Mouse (Mus musculus) heart, adult 9 months (tissue): Measurements from ENCODE around the gene Maz.

ENCODE experiments used
- DNase-seq, 2 experiments: peaks; one replicate each; pipeline ENCODE4 v3.0.0; 2022; ENCODE audit warnings: low spot score in 2 of 2

The Maz gene

GRCm38 (mm10) chr7:127021563-127022527, 5.0 kb downstream of the Maz start:
- no peak for DNase-seq

GRCm38 (mm10) chr7:127020901-127021562, 5.8 kb downstream of the Maz start, which contains the start of the genes Gm42742 and Prrt2:
TSS of gene Gm42742 (minus strand) at chr7:127021097.
TSS of gene Prrt2 (minus strand) at chr7:127021211.
- DNase-seq: peak in 1 of 2 experiments; percentile 44

GRCm38 (mm10) chr7:127020491-127020890, 6.3 kb downstream of the Maz start:
- DNase-seq: peak in 1 of 2 experiments; percentile 12

DNA sequence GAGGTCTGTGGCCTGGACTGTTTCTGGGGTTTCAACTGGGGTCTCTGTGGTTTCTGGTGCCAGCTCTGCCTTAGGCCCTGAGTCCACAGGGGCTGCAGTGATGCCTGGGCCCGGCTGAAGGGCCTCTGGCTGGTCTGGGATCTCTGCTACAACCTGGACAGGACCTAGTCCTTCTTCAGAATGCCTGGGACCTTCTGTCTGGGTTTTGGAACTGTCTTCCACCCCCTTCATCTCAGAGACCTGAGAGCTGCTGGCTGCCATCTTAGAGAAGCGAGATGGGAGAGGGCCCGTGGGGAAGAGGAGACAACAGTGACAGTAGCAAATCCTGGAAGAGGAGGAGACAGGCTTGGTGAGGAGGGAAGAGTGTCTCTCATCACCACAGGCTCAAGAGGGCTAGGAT, 6.8 kb downstream of the Maz start:
- no peak for DNase-seq

DNA sequence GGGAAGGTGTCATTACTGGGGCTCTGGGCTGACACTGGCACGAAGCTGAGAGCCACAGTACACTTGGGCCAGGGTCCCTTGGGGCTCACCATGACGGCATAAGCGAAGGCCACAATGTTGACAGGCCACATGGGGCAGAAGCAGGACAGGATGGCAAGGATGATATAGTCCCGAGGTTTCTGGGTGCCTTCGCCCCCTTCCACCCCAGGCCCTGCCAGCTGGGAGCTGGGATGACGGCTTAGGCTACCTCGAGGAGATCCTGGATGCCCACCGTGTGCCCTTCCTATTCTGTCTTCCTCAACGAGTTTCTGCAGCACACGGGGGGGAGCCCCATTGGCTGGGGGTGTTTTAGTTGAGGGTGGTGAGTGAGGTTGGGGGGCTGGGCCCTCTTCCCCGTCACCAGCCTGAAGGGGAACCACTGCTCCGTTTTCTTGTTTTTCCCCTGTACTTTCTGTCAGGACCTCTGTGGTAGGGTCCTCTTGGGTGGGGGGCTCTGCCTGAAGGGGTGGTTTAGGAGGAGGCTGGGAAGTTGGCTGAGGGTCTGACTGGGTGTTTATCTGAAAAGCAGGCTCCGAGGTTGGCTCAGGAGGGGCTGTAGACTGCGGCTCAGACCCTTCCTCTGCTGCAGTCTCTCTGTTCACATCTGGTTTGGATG, 7.4 kb downstream of the Maz start:
- no peak for DNase-seq

DNA sequence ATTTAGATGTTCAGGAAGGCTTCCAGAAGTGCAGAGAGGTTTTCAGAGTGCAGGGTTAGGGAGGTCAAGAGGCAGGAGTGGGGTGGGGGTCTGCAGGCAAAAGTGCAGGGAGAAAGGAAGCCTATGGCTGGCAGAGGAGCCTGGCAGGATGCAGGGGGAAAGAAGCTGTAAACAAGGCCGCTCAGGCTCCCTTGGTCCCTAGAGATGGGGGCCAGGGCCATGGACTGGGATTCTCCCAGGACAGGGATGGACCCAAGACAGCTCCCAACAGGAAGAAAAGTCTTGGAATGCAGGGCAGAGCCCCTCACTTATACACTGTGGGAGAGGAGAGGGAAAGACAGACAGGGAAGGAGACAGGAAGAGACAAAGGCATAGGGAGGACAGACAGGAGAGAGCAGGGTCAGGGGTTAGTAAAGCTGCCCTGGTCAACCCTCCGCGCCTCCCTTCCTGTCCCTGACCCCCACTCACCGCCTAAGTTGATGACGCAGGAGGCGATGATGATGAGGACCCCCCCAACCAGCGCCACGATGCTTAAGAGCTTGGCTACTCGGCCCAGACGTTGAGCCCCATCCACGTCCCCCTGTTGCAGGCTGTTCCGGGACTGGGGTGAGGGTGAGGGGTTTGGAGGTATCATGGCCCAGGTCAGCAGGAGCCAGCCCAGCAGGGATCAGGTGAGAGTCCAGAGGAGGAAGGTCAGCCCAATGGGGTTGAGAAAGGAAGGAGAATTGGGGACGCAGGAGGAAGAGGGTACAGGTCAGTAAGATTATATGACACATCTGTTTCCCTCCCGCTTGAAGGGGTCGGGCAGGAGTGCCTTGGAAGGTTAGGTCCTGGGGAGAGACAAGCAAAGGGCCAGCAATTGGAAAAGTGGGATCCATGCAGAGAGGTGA, 8.2 kb downstream of the Maz start:
- no peak for DNase-seq

DNA sequence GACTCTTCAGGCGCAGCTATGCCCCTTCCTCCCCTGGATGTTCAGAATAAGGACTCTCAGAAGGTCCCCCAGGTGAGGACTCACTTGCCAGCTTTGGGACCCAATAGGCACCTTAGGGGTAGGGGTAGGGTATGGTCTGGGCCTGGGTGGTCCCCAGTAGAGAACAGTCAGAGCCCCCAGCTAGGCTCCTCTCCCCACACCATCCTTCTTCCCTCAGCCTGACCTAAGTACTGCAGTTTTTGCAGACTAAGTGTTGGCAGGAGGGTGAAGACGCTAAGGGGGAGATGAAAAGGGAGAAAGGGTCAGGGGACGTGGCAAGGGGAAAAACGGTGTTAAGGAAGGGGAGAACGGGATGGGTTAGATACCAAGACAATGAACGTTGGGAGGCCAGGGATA, 8.9 kb downstream of the Maz start:
- DNase-seq: peak in 1 of 2 experiments; percentile 6

DNA sequence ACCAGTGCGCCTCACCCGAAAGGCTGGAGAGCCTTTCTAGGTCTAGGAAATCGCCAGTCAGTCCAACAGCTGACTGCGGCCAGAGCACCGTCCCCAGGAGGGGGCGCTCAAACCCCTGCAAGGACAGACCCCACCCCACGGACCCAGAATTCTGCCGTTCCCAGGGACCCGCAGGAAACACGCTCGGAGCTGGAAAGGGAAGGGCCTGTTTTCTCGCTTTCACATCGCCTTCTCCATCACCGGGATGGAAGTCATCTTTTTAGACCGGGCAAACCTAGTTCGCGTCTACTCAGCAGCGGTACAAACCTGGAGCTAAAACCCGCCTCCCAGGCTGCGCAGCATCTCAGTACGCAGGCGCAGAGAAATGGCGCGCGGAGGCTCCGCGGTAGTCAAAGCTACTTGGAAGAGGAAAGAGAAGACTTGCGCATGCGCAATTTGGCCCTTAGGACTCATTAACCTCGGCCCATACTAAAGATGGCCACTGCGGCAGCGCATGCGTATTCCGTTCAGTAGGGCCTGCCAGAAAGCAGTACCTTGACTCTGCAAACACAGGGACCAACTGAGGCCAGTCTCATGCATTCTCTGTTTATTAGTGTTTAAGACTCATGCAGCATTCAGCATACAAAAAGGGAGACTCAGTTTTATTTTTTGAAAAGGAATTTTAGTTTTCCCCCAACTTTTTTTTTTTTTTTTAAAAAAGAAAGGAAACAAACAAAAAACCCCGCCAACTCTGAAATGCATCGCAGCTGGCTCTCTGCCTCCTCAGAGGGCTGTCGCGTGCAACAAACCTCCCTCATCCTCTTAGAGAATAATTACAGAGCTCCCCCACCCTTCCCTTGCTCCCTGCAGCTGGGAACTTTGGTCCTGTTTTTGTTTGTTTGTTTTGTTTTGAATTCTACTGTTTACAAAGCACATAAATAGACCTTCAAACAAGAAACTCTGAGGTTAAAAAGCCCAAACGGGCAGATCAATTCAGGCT, 9.6 kb downstream of the Maz start, which contains the start of gene Pagr1a:
Gene Pagr1a, minus strand, starts transcription at position 382 of the 979 bp plus-strand sequence.
- peak; percentile 96 to 97 for DNase-seq

DNA sequence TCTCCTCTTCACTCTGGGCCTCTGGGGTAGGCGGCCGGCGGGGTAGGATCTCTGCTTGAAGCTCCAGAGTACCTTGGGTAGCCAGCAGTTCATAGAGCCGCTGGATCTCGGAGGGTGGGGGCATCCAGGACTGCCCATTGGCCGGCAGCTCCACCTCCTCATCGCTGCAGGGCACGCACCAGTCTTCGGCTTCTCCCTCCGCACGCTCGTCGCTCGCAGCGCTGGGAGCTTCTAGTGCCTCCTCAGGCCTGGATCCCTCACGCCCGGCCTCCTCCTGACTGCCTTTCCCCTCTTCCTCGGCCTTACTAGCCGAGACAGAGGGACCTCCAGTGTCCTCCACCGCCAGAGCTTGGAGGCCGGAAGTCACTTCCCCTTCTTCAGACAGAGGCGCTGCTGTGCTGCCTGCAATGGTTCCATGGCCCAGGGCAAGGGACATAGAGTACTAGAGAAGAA, 10.3 kb downstream of the Maz start:
- no peak for DNase-seq

DNA sequence TGATC, 10.6 kb downstream of the Maz start, which contains the start of gene Pagr1b:
Gene Pagr1b, minus strand, starts transcription at position 4 of the 5 bp plus-strand sequence.
- no peak for DNase-seq

DNA sequence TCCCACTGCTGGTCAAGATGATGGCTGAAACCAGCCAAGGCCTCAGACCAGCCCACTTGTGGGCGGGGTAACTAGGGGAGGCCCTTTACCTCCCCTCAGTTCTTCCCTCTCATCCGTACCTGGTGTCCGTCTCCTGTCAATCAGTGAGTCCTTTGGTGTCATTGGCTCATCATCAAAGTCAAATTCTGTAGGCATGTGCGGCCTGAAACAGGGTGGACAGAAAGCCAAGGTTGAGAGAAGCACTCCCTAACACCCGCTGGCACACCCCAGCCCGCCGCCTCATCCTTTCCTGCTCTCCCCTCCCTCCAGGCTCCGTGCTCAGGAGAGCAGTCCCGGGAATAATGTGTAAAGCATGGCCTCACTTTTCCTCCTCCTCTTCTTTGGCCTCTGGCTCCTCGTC, 10.8 kb downstream of the Maz start:
- DNase-seq: peak; percentile 45 to 61

DNA sequence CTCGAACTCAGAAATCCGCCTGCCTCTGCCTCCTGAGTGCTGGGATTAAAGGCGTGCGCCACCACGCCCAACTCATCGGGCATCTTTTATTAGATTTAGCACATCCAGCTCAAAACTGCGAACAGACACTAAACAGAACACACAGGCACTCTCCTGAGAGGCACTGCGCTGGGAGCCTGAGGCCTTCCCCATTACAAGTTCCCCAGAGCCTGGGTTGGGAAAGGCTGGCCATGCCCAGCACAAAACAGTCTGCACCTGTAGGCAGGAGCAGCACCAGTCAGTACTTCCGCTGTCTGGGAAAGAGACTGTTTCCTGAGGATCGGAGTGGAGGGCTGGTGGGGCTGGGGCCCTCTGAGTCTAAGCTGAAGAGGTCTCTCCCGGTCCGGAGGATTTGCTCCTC, 11.8 kb downstream of the Maz start:
- no peak for DNase-seq

- DNase-seq: peak; percentile 85 to 87
These were observed 12.5 kb downstream of the Maz start, which contains the start of gene Mvp for GRCm38 (mm10) chr7:127014320-127014719. TSS of gene Mvp (minus strand) at chr7:127014621.

DNA sequence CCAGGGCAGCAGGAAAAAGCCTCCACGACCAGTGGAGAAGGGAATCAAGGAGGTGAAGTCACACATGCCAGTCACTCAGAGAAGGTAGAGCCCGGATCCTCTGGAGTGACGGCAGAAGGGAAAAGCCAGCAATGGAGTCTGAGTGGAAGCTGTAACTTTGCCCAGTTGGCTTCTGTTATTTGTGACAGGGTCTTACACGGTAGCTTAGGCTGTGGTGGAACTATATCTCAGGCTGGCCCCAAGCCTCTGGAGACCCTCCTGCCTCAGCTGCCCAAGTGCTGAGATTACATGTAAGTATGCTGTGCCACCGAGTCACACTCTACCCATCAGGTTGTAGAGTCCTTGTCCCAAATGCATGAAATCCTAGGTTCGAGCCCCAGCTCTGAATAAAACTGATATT, 13.5 kb downstream of the Maz start:
- DNase-seq: no peak

DNA sequence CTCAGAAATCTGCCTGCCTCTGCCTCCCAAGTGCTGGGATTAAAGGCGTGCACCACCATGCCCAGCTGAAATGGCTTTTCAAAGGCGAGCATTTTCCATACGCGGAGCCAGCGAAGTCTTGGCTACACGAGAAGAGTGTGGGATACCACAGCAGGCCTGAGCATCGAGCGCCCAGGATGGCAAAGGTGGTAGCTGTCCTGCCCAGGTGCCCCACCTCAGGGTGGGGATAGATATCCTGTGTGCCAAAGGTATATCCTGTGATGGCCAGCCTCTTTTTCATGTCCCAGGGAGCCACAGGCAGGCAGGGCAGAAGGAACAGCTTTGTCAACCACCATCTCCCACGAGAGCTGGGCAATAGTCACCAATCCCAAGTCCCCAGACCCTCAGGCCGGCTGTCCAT, 14.0 kb downstream of the Maz start:
- no peak for DNase-seq

DNA sequence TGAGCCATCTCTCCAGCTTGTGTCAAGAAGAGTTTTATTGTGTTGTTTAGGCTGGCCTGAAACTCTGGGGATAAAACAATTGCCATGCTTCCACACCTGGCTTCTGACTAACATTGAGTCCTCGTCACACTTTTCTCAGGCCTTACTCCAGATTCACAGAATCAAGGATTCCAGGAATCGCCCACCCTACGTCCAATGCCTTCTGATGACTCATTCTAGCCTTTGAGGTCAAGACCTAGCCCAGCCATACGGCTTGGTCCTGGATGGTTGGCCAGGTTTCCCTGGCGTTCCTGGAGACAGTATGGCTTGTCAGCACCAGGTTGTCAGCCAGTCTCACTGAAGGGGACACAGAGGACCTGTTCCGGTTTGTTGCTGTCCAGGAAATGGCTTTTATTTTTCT, 14.5 kb downstream of the Maz start:
- no peak for DNase-seq

GRCm38 (mm10) chr7:127011717-127012116, 15.1 kb downstream of the Maz start:
- DNase-seq: no peak

DNA sequence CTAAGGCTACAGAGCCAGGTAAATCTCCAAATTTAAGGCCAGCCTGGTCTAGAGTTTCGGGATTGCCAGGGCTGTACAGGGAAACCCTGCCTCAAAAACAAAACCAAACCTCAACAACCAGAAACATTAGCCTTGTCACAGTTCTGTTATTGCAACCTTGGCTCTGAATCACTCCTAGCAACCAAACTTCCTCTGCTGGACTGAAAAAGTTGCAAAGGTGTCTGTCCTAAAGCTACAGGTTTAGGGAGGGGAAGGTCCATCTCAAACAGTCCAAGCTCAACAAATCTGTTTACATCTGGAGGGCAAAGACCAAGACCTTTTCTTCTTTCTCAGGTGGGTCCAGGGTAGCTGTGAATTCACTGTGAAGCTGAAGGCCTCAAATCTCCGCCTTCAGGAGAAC, 15.8 kb downstream of the Maz start:
- no peak for DNase-seq

DNA sequence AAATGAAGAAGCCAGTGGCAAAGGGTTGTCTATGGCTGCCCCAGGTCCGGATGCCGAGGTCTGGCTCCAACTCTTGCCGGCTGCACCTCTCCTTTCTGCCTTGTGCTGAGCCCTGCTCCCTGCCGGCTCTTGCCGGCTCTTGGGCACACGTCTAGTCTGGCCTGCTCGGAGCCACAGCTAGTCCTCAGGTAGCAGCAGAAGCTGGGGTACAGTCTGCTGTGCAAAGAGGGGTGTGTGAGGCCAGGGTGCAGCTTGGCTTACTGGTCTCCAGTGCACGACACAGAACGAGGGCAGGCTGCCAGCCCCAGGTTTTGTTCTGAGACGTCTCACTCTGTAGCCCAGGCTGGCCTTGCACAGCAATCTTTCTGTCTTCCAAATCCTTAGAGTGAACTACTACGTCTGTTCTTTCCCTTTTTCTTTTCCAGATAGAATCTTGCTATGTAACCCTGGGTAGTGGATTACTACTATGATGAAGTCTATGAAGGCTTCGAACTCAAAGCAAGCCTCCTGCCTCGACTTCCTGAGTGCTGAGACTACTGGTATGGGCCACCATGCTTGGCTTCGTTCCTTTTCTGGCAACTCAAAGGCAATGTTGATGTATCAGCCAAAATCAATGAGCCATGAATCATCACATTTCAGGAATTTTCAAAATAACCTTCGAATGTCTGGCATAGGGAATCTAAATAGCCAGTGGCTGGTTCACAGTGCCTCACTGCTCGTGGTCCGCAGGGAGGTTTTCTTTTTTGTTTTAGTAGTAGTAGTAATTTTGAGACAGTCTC, 17.3 kb downstream of the Maz start:
- no peak for DNase-seq
